Mouse (Mus musculus): ENCODE results near the gene Prss34. TPM values are rescaled to one million over a fixed set of nuclear protein-coding genes. Genes with fewer than 3 reads are reported as not detected.

The Prss34 gene
- total and polyA plus RNA-seq, 2 experiments = not detected

DNA sequence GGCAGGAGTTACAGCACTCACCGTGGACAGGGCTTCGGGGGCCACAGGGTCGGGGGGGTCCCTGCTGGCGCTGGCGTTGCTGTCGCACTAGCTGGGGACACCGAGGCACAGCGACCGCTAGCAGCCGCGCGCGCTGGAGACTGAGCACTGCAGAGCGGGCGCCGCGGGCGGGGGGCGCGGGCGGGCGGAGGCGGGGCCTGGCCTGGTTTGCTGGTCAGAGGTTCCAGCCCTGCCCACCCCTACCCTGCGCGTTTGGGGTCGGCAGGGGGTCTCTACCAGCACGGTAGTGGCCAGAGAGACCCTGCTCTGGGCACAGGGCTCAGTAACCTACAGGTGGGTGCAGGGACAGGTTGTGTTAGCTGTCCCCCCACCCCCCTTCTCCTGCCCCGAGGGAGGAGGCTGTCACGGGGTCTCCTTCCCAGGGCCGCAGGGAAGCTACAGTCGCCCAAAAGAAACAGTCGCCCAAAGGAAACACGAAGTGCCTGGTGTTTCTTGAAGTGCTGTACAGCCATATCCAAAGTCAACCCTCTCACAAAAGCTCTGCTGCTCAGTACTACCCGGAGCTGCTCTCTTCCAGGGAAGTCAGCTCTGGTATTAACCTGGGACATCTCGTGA is 41.9 kb upstream of the Prss34 start, which contains the start of gene Baiap3:
TSS of gene Baiap3 (minus strand) at position 225 of the 615 bp plus-strand sequence.
- H3K9ac ChIP-seq (ENCODE audit: low read depth, low read length) = peak within 1 kb of the TSS; percentile 28; the same call in 1 of the 2 replicates

DNA sequence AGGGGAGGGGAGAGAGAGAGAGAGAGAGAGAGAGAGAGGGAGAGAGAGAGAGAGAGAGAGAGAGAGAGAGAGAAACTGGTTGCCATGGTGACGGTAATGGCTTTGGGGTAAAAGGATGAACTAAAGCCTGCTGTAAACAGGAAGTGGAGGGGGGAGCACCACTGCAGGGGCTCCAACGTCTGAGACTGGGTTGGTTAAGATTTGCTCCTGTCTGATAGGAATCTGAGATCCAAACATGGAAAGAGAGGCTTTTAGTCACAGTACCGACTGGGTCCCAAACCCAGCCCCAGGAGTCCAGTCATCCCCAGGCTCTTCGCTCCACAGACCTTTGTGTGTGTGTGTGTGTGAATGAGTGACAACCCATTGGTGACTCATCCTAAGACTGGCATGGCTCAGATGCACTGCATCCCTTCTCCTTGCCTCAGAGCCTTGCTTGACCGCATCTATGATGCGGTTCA is 40.4 kb upstream of the Prss34 start:
- TF ChIP-seq POLR2A (IDR thresholded peaks at IDR 0.05; ENCODE audit: extremely low read depth, insufficient read depth, low read length) (no peak), CTCF (IDR thresholded peaks at IDR 0.05; ENCODE audit: low read depth, low read length) (no peak)
- Histone ChIP-seq H3K27me3 (ENCODE audit: control insufficient read depth, insufficient read depth, low read length) (peaks cover 15% of the 10 kb centered on the region; the same call in 1 of the 2 replicates), H3K36me3 (ENCODE audit: control insufficient read depth, insufficient read depth, low read length) (peaks cover 6% of the 10 kb centered on the region; the same call in 1 of the 2 replicates), H3K4me3 (ENCODE audit: insufficient read depth, low read depth, low read length) (no peak overlapping the region), H3K79me2 (ENCODE audit: control insufficient read depth, insufficient read depth, low read length) (no peaks in the 10 kb centered on the region), H3K27ac (replicated peaks; ENCODE audit: insufficient read depth, low read depth, low read length) (no peak overlapping the region), H3K4me1 (ENCODE audit: control insufficient read depth, insufficient read depth, low read length) (no peaks in the 10 kb centered on the region; the same call in 1 of the 2 replicates), H3K9ac (ENCODE audit: low read depth, low read length) (no peak overlapping the region)
- DNase-seq (ENCODE audit: extremely low read depth, low read depth, low spot score) = no peak
- WGBS = 60% methylated on average over 6 of the region's 6 CpGs

More for the DNA sequence above, 41.9 kb upstream of the Prss34 start, which contains the start of gene Baiap3:
- Histone ChIP-seq H3K79me2 (ENCODE audit: control insufficient read depth, insufficient read depth, low read length) (no peaks in the 10 kb centered on the region), H3K4me3 (ENCODE audit: insufficient read depth, low read depth, low read length) (no peak within 1 kb of the TSS), H3K27me3 (ENCODE audit: control insufficient read depth, insufficient read depth, low read length) (peaks cover 15% of the 10 kb centered on the region; the same call in 1 of the 2 replicates), H3K4me1 (ENCODE audit: control insufficient read depth, insufficient read depth, low read length) (no peaks in the 10 kb centered on the region; the same call in 1 of the 2 replicates), H3K27ac (replicated peaks; ENCODE audit: insufficient read depth, low read depth, low read length) (no peak within 1 kb of the TSS), H3K36me3 (ENCODE audit: control insufficient read depth, insufficient read depth, low read length) (peaks cover 3% of the 10 kb centered on the region; the same call in 1 of the 2 replicates)
- DNase-seq (ENCODE audit: extremely low read depth, low read depth, low spot score) = no peak
- WGBS = 6% methylated on average over 35 of the region's 35 CpGs
- TF ChIP-seq CTCF (IDR thresholded peaks at IDR 0.05; ENCODE audit: low read depth, low read length) = no peak
- no peak for TF ChIP-seq POLR2A (IDR thresholded peaks at IDR 0.05; ENCODE audit: extremely low read depth, insufficient read depth, low read length)

DNA sequence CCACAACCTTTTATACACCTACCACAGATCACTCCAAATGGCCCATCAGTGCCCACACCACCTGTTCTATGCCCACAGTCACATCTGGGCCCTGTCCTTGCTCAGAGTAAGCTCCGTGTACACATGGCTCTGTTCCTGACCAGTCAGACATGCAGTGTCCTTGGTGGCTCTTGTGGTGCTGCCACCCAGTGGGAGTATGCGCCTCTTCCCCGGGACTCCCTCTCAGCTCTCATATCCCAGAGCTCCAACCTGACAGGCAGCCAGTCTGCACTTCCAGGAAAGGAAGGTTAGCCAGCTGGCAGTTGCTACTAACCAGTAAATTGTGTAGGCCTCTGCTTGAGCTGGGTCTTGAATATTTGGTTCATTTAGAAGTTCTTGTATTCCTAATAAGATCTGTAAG is 33.7 kb upstream of the Prss34 start:
- DNase-seq (ENCODE audit: extremely low read depth, low read depth, low spot score) = peak; percentile 63
- H3K4me1 ChIP-seq (ENCODE audit: control insufficient read depth, insufficient read depth, low read length) = no peaks in the 10 kb centered on the region
- no peaks in the 10 kb centered on the region for H3K27me3 ChIP-seq (ENCODE audit: control insufficient read depth, insufficient read depth, low read length)
- no peak overlapping the region for H3K9ac ChIP-seq (ENCODE audit: low read depth, low read length)
- TF ChIP-seq CTCF (IDR thresholded peaks at IDR 0.05; ENCODE audit: low read depth, low read length) (peak; percentile 63), POLR2A (IDR thresholded peaks at IDR 0.05; ENCODE audit: extremely low read depth, insufficient read depth, low read length) (no peak)
- peaks cover 6% of the 10 kb centered on the region; the same call in 1 of the 2 replicates for H3K79me2 ChIP-seq (ENCODE audit: control insufficient read depth, insufficient read depth, low read length)
- peaks cover 54% of the 10 kb centered on the region for H3K36me3 ChIP-seq (ENCODE audit: control insufficient read depth, insufficient read depth, low read length)
- 12% methylated on average over 3 of the region's 3 CpGs for WGBS
- H3K4me3 ChIP-seq (ENCODE audit: insufficient read depth, low read depth, low read length) = no peak overlapping the region
- no peak overlapping the region for H3K27ac ChIP-seq (replicated peaks; ENCODE audit: insufficient read depth, low read depth, low read length)

DNA sequence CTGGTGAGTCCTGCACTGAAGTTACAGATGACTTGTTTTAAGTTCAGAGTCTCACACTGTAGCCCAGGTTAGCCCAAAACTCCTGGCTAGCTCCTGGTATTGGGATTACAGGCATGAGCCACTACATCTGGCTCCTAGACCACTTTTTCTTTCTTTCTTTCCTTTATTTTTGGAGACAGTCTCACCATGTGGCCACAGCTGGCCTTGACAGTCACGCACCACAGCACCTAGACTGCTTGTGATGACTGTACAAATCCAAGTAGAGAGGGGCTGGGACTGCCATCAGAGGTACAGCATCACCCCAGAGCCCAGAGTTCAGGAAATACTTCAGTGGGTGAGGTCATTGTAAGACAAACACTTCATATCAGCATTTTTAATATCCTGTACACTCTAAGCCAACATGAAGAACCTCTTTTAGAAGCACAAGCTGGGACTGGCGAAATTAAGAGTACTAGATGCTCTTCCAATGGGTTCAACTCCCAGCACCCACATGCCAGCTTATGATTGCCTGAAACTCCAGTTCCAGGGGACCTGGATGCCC is 27.3 kb upstream of the Prss34 start:
- TF ChIP-seq POLR2A (IDR thresholded peaks at IDR 0.05; ENCODE audit: extremely low read depth, insufficient read depth, low read length) (no peak), CTCF (IDR thresholded peaks at IDR 0.05; ENCODE audit: low read depth, low read length) (no peak)
- Histone ChIP-seq H3K4me1 (ENCODE audit: control insufficient read depth, insufficient read depth, low read length) (peaks cover 26% of the 10 kb centered on the region), H3K27ac (replicated peaks; ENCODE audit: insufficient read depth, low read depth, low read length) (no peak overlapping the region), H3K79me2 (ENCODE audit: control insufficient read depth, insufficient read depth, low read length) (peaks cover 31% of the 10 kb centered on the region), H3K4me3 (ENCODE audit: insufficient read depth, low read depth, low read length) (no peak overlapping the region), H3K27me3 (ENCODE audit: control insufficient read depth, insufficient read depth, low read length) (no peaks in the 10 kb centered on the region), H3K9ac (ENCODE audit: low read depth, low read length) (no peak overlapping the region), H3K36me3 (ENCODE audit: control insufficient read depth, insufficient read depth, low read length) (peaks cover 28% of the 10 kb centered on the region)
- no peak for DNase-seq (ENCODE audit: extremely low read depth, low read depth, low spot score)
- 60% methylated on average over 2 of the region's 2 CpGs for WGBS

DNA sequence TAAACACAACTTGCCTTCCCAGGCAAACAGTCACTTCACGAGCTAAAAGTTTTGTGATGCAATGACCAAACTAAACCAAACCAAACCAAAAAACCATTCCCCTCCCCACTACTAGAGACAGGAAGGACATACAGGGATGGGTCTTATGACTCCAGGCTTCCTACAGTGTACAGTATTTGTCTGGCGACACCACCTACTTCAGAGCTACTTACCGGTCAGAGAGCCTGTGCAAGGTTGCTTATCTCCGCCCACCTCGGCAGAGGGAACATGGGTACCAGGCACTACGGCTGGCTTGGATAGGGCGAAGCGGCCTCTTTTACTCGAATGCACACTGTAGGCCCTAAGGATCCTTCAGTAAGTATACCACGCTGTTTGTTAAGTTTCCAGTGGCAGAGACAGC is 25.9 kb upstream of the Prss34 start:
- H3K27me3 ChIP-seq (ENCODE audit: control insufficient read depth, insufficient read depth, low read length) = no peaks in the 10 kb centered on the region
- peaks cover 31% of the 10 kb centered on the region for H3K79me2 ChIP-seq (ENCODE audit: control insufficient read depth, insufficient read depth, low read length)
- H3K36me3 ChIP-seq (ENCODE audit: control insufficient read depth, insufficient read depth, low read length) = peaks cover 15% of the 10 kb centered on the region
- H3K4me3 ChIP-seq (ENCODE audit: insufficient read depth, low read depth, low read length) = peak overlapping the region; percentile 91
- H3K4me1 ChIP-seq (ENCODE audit: control insufficient read depth, insufficient read depth, low read length) = peaks cover 34% of the 10 kb centered on the region
- peak overlapping the region; percentile 92 for H3K9ac ChIP-seq (ENCODE audit: low read depth, low read length)
- peak; percentile 62 for DNase-seq (ENCODE audit: extremely low read depth, low read depth, low spot score)
- H3K27ac ChIP-seq (replicated peaks; ENCODE audit: insufficient read depth, low read depth, low read length) = peak overlapping the region; percentile 96
- WGBS = under 1% methylated on average over 10 of the region's 10 CpGs
- TF ChIP-seq POLR2A (IDR thresholded peaks at IDR 0.05; ENCODE audit: extremely low read depth, insufficient read depth, low read length) (no peak), CTCF (IDR thresholded peaks at IDR 0.05; ENCODE audit: low read depth, low read length) (no peak)
